Mouse (Mus musculus): ENCODE data around the gene Arsj.

Gene Arsj

DNA sequence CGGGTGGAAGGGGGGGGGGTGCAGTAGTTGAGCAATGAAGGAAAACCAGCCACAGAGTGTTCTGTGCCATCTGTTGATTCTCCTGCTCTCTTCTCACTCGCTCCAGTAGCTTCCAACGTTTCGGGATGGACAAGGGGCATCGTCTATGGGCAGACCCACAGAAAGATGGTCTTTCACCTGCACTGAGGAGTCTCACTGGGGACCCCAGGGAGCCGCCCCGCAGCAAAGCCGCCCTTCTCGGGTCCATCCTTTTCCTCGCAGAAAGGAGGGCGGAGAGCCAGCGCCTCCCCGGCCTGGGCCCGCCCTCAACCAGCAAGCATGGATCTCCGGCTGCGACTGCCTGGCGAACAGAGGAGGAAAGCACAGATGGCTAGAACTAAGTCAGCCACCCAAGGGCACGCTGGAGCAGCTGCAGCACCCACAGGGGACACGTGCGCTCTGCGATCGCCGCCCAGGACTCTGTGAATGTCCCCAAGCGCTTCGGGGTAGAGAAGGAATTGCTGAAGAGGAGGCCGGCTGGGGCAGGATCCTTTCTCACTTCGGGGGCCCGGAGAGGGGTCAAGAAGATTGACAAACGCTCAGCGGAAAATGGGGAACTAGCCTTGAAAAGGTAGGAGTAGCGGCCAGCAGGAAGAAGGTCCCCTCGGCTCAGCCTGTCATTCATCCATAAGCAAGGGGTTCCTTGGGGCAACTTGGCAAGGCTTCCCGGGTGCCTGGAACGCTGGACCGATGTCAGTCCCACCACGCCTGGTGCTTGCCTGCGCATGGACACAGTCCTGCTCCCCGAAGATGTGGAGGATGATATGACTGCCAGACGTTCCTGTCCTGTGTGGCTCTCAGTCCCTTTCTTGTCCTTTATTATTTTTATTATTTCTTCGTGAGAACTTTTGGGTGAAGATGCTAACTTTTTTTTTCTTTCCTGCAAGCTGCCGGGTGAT lies at the start of gene Arsj:
Gene Arsj, plus strand, starts transcription at position 117 of the 938 bp plus-strand sequence.
- in situ Hi-C loops (cut with MboI, MseI) = no loop called here

DNA sequence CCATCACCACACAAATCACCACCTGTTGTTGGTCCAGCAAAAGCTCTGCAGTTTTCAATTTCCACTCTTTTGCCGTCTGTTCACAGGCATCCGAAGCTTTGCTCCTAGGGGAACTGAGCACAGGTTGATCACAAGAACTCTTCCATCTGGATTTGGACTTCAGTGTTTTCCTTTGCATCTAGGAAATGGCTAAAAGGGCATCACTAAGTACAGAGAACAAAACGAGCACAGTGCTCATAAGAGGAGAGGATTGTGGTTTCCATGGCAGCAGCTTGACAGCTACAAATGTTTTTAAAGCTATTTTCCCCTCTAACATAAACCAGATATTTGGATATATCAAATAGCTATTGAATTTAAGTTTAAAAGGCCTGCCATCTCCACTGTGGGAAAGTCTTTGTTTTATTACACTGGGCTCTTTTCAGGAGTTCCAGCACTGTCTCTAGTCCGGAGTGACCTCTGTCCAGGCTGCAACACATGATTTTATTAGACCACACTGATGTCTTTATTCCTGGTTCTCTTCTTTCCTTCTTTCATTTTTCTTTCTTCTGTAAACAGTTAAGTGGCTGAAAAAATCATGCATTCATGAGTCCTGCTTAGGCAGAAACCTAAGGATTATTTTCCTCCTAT lies 38.5 kb upstream of the Arsj start:
- in situ Hi-C loops (cut with MboI, MseI) = no loop called here

DNA sequence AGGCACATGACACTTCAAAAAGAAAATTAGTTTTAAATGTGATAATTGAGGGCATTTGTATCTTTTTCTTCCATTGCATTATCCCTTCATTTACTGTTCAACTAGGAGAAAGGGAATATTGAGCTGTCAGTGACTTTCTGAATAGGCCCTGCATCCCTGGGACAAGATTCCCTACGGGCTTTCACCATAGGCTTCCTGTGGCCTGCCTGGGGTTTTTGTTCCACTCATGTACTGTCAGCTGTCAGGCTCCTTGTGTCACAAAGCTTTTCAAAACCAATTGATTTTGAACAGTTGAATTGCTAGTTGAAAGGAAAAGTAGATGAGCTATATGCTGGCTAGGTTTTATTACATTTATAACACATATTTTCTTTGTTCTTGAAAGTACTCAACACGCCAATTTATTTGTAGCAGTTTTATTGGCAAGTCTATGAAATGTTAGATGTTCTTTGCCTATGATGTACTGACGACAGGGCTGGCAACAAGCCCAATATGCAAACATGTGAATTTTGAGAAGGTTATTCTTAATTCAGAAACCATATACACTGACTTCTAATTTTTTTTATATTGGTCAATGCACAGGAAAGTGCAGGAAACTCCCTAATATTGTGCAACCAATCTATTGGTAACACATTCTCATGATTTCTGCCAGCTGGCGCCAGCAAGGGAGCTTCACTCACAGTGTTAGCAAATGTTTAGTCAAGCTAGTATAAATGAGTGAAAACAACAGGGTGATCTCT lies 37.4 kb upstream of the Arsj start:
- in situ Hi-C loops (cut with MboI, MseI) = no loop called here

DNA sequence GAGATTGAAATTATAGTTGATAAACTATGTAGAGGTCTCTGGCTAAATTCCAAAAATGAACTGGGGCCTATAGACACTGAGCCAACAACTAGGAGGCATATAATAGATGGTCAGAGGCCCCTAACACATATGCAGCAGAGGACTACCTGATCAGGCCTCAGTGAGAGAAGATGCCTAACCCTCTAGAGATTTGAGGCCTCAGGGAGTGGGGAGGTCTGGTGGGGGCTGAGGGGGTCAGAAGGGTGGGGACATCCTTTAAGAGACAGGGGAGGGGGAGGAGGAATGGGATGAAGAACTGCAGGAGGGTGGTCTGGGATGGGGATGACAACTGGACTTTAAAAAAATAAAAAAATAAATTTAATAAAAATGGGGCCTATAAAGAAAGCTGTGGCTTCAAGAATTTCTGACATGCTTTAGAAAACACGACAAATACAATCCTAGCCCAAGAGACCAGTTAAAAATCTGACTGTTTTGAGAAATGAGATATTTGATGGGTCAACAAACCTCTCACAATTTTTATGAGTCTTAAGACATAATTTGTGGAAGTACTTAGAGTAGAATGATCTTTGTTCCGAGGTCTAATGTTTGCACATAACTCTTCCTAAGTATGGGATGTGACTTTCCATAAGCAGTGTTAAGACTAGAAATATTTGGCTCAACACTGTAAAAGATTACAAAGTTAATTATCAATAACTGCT lies 36.7 kb upstream of the Arsj start:
- in situ Hi-C loops (cut with MboI, MseI) = no loop called here

DNA sequence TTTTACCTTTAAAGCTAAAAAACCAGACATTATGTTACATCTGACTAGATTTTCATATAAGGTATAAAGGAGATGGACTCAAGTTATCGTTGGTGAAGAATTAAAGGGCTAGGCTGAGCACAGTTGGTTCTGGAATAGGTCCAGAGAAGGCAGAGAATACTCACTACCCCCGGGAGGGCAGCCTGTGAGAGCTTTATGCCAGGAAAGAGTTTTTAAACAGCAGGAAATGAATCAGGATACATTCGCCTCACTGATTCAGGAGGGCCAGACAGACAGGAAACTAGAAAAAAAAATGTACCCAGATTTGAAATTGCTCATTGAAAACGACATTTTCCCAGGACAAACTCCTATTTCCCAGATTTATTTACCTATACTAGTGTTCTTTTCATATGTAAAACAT lies 28.2 kb upstream of the Arsj start:
- in situ Hi-C loops (cut with MboI, MseI) = no loop called here

DNA sequence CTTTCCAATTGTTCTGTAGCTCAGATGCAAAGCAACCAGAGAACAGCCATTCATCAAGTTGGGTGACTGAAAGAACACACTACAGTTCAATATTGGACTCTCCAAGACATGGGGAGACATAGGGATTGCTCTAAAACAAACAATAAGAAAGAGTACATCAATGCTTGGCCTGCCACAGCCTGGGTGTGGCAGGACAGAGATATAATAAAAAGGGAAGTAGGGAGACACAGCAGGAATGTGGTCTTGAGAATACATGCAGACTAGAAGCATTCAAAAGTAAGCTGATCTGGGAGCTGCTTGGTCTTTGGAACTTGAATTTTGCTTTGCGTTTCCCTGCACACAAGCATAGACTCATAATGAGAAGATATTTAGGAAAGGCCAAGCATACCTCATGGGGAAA lies 18.7 kb upstream of the Arsj start:
- in situ Hi-C loops (cut with MboI, MseI) = no loop called here

DNA sequence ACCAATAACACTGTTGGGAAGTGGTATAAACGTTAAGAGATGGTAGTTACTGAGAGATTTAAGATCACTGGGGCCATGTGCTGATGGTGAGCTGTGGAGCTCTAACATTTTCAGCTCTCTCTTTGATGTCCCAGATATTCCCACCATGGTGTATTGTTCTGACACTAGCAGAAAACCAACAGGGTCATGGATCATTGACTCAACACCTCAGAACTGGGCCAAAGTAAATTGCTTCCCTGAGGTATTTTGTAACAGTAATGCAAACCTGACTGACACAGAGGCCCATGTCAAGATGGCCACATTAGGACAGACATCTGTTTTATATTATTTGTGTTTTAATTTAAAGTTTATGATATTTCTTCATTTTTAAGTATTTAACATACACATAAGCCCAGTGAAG lies 3.7 kb upstream of the Arsj start:
- in situ Hi-C loops (cut with MboI, MseI) = no loop called here

DNA sequence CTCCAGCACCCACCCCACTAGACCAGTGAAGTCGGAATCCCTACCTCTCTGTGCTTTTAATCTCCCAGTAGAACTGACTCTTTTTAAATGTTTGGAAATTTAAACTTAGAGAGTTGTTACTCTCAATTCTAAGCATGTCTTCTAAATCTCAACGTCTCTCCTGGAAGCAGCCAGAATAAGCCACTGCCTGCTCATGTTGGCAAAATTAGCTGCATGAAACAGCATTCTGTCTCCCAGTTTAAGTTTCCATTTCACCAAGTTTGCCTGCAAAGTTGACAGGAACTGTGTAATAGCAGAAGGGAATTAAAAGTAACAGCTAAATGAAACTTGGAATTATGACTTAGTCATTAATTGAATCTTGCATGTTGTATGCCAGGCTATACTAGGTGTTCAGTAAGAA lies 1.1 kb upstream of the Arsj start:
- in situ Hi-C loops (cut with MboI, MseI) = no loop called here

DNA sequence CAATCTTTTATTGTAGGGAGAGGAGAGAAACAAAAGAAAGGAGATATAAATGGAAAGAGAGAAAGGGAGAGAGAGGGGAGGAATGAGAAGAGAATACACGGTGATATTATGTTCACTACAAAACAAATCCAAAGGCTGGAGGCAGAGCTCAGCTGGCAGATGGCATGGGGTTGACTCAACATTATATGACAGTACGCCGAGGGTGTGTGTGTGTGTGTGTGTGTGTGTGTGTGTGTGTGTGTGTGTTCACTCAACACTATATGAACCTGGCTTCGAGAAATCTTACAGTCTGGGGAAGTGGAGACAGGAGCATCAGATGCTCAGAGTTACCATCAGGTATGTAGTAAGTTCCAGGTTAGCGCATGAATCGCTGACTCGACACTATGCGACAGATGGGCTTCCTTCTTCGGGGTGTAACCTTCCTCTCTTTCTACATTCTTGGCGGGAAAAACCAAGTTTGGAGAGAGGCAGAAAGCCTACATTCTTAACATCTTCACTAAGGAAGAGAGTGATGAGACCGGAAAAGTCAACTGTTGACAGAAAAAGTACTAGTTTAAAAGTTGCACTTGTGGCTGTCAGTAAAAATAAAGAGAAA lies 456 bp upstream of the Arsj start:
- in situ Hi-C loops (cut with MboI, MseI) = no loop called here

DNA sequence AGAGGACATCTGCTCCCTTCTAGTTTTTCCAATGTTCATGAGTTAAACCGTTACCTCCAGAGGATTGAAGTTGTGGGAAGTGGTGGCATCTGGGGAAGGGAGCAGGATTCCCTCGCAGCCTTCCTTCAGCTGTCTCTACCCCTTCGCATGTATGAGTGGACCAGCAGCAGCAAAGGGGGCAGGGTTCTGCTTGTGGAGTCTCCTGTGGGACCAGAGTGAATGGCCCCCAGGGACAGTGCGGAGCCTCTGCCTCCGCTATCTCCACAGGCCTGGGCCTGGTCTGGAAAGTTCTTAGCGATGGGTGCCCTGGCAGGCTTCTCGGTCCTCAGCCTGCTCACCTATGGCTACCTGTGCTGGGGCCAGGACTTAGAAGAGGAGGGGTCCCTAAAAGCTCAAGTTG lies 1.1 kb downstream of the Arsj start:
- in situ Hi-C loops (cut with MboI, MseI) = no loop called here

DNA sequence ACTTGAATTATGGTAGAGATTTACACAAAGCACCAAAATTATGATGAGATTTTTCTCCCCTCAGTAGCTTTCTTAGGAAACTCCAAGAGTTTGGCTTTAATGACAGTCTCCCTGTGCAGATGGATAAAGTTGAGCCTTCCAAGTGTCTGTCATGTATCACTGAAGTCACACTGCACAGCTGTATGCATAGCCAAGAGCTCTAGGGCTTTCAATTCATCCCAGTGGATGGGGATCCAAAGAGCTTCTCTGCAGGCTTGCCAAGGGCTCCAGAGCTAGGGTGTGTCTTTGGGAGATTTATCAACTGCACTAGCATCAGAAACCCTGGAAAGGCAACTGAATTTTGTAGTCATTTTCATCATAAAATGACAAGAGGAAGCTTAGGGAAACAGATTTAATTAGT lies 7.1 kb downstream of the Arsj start:
- in situ Hi-C loops (cut with MboI, MseI) = no loop called here

DNA sequence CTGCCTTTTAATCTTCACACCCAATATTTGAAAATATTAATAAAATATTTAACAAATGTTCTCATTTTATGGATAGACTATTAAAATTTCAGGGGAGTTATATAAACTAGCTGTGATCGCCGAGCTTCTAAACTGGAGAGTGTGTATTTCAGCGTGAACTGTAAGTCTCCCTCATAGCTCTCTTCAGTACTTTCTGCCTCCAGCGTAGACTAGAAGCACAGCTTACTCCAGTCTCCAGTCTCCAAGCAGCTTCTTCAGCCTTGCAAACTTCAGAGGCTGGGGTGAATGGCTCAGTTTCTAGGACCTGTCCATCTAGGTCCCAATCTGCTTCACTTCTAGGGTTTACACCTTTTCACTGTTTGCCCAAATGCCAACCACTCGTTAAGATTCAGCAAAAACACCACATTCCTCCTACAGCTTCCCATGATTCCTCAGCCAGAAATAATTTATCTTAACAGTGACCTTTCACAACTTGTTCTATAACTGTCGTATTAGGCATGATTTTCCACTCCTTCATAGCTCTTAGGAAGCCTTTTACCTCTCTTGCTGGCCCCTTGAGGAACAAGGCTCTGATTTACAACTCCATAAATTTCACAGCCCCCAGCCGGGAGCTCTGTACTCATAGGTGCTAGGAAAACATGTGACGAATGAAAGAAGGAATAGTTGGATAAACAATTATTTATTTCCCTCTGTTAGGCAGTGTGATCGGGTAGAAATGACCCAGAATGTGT lies 9.5 kb downstream of the Arsj start:
- in situ Hi-C loops (cut with MboI, MseI) = no loop called here

DNA sequence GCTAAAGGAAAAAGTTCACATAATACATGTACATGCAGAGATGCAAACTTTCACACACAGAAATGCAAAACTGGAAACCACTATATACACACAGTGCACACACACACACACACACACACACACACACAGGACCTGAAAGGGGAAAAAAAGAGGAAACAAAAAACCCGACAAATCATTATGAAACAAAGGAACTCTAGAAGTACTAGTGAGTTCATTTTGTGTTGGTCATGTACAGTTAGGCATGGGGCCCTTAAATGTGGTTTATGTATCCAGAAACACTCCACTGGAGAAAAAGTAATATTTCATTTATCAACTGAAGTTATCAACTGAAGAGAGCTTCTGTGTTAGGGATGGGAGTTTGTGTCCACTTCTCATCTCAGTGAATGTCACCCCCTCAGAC lies 10.2 kb downstream of the Arsj start:
- in situ Hi-C loops (cut with MboI, MseI) = no loop called here

DNA sequence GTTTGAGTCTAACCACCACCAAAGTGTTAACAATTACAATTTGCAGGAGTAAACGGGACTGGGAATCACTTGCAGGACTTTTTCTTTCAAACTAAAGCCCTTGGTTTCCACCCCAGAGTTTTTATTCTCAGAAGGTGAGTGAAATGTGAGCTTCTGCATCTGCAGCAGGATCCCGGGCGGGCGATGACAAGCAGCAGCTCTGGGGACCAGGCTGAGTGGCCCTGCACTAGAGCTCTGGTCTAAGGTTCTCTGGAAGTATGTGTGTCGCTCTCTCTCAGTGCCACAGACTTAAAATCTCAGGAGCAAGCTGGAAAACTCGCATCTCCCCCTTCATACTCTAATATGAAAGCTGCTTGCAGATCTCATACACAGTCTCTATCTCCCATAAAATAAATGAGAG lies 15.8 kb downstream of the Arsj start:
- in situ Hi-C loops (cut with MboI, MseI) = no loop called here

DNA sequence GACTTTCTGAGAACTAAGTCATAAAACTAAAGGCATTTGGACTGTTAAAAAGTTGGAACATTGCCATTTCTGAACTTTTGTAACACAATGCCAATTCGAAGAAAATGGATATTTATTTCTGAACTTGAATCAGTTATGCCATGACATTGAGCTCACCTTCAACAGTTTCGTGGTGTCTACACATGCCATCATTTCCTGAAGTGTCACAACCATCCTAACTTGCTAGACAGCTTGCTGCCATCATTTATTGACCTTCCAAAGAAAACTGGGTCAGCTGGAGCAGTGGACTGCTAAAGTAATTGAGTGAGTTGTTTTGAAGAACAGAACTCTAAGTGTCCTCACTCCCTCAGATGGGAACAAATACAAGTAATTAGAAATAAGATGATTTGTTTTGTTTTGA lies 16.2 kb downstream of the Arsj start:
- in situ Hi-C loops (cut with MboI, MseI) = no loop called here

DNA sequence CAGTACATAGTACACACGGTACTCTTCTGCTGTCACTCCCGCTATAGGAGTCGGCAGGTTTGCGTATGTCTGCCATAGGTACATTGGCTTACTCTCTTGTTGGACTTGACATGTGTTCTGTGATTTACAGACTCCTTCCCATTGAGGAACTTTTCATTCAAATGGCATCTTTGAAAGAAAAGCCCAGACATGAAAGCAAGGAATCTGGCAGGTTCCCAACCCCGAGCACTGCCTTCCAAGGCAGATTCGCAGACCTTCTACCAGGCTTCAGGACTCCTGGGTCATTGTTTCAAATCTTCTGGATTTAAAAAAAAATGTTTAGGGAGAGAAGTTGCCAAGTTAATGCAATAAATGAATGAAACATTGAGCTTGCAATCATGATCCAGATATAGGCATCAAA lies 19.8 kb downstream of the Arsj start:
- in situ Hi-C loops (cut with MboI, MseI) = no loop called here

DNA sequence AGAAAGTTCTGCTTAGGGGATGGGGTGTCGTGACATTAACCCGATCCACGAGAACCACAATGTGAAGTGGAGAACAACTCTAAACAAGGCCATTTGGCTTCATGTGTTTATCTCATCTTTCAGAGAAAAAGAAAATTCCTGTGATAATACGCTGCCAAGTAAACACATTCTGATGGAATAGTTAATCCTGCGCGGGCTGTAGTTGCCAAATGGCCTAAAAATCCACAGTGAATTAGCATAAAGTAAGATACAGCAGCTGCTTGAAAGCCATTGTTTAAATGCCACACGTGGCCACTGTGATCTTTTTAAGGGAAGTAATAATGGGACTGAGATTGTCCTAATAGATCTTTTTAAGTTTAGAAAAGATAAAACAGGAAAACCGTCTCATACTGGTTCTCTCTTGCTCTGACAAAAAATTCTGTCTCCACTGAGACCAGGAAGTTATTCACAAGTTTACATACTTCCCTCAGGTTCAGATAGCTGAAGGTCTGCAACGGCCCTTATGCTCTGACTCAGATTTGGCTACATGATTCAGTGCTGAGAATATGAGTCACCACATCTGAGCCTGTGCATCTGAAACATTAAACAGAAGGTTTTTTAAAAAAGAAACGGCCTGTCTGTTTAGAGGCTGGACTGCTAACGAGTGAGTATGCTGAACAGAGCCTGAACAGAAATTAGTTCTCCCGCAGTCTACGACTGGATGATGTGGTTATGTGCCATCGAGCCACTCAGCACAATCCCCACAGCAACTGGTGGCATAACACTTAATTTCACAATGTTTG lies 21.4 kb downstream of the Arsj start:
- in situ Hi-C loops (cut with MboI, MseI) = loop anchor here (5.0 kb wide), 1 partner anchor 543 kb away; no protein-coding TSS in a partner anchor

DNA sequence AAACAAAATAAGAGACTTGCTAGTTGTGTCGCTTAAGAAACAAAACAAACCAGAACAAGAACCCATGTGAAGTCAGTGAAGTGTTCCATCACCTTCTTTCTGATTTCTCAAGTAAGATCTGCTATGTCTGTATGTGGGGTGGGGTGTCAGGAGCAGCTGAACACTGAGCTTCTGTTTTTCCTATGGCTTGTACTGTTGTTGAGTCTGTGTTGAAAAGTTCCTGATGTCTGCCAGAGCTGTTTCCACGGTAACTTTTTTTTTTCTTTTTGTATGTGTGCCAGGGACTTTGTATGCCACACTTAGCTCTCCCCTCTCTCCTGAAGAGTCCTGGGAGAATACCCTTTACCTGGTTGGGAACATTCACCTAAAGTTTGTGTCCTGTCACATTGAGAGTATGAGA lies 34.0 kb downstream of the Arsj start:
- in situ Hi-C loops (cut with MboI, MseI) = no loop called here

DNA sequence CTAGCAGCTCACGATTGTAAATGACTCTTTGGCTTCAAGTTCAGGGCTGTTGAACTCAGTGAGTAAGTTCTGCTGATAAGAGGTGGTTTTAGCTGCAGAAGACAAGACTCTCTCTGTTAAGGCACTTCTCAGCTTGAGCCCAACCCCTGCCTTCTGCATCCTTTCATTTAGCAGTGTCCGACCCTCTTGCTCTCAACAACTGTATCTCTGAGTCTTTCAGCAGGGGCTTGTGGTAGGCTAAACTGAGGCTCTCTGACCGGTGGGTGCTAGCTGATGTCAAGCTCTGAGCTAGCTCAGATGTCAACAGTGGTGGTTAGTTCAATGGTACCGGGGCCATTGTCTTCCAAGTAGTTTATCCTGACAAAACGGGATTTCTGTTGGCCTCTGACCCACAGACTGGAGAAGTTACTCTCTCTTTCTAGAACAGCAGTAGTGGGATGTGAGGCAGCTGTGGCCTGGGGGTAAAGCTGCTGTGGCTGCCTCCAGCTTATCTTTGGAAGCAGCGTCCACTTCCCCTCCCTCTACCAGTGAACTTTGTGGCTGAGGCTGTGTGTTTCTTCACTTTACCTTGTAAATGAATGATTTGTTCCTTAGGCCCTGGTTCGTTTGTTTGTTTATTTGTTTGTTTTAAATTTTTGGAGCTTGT lies 34.6 kb downstream of the Arsj start:
- in situ Hi-C loops (cut with MboI, MseI) = no loop called here

DNA sequence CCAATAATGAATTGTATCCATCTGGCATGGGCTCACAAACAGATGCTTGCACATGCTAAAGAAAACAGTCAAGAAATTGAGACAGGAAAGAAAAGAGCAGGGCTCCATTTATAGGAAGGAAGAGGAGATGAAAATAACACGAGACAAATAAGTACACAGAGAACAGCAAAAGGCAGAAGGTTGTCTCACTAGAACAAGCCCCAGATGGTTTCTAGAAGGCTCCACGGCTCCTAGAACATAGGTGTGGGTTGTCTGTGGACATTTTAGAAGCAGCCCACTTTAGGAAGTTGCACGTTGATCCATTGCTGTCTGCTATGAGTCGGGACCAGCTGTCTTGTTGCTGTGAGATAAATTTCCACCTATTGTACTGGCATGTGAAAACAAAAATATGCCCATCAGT lies 37.2 kb downstream of the Arsj start:
- in situ Hi-C loops (cut with MboI, MseI) = no loop called here

All from T-helper 2 cell (primary cell).